Mouse (Mus musculus): ENCODE measurements around the gene Pomt1. TPM values are rescaled to one million over a fixed set of nuclear protein-coding genes. Genes with fewer than 3 reads are reported as not detected.

Gene Pomt1
- total RNA-seq, 1 experiment, result 36.5 TPM

DNA sequence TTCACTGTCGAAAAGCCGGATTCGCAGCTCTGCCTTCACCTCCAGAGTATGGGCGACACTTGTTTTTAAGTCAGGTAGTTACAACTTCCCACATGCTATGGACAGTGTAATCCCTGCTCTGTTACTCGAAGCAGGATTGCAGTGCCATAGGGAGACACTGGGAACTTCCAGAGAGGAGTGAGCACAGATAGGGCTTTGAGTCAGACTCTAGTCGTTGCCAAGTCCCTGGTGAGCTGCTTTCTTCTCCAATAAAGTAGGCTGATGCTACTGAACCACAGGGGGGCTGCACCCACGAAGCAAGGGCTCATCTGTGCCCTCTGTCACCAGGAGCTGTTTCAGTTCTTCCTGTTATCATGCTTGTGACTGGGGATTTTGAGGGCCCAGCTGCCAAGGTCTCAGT, 14.8 kb upstream of the Pomt1 start:
- Histone ChIP-seq H3K9me3 (ENCODE audit: control insufficient read depth, insufficient read depth, low read depth, low read length) (no peaks in the 10 kb centered on the region), H3K9ac (ENCODE audit: insufficient read depth, low read depth, low read length, poor library complexity, severe bottlenecking) (no peak overlapping the region), H3K27ac (ENCODE audit: insufficient read depth, low read depth, low read length, poor library complexity, severe bottlenecking) (no peak overlapping the region), H3K4me3 (ENCODE audit: insufficient read depth in 1 of 2, low read depth in 1 of 2, low read length in 2 of 2, poor library complexity in 1 of 2, severe bottlenecking in 1 of 2) (no peak overlapping the region), H3K36me3 (ENCODE audit: control insufficient read depth, insufficient read depth, low read length, poor library complexity, severe bottlenecking) (peaks cover 94% of the 10 kb centered on the region), H3K4me1 (ENCODE audit: control insufficient read depth in 2 of 2, insufficient read depth in 2 of 2, low read length in 2 of 2, poor library complexity in 1 of 2) (no peaks in the 10 kb centered on the region; a peak in 1 of 4 replicates)
- TF ChIP-seq CHD2 (IDR thresholded peaks at IDR 0.05; ENCODE audit: low read depth, low read length), result no peak
- no peak for TF ChIP-seq MAFK (IDR thresholded peaks at IDR 0.05; ENCODE audit: insufficient read depth, low read depth, low read length)
- no peak for TF ChIP-seq ZNF384 (IDR thresholded peaks at IDR 0.05; ENCODE audit: low read depth, low read length)
- TF ChIP-seq HCFC1 (IDR thresholded peaks at IDR 0.05; ENCODE audit: borderline replicate concordance, insufficient read depth, low read length), result no peak
- no peak for DNase-seq (ENCODE audit: low read depth, low spot score)
- in situ Hi-C loops (cut with MboI; ENCODE audit: low sequenced_read_pairs in 2 of 2, unreplicated experiment in 2 of 2), result no loop called here

GRCm38 (mm10) chr2:32222057-32222456, 14.3 kb upstream of the Pomt1 start:
- Histone ChIP-seq H3K9ac (ENCODE audit: insufficient read depth, low read depth, low read length, poor library complexity, severe bottlenecking) (no peak overlapping the region), H3K27ac (ENCODE audit: insufficient read depth, low read depth, low read length, poor library complexity, severe bottlenecking) (no peak overlapping the region), H3K9me3 (ENCODE audit: control insufficient read depth, insufficient read depth, low read depth, low read length) (no peaks in the 10 kb centered on the region), H3K36me3 (ENCODE audit: control insufficient read depth, insufficient read depth, low read length, poor library complexity, severe bottlenecking) (peaks cover 94% of the 10 kb centered on the region), H3K4me3 (ENCODE audit: insufficient read depth in 1 of 2, low read depth in 1 of 2, low read length in 2 of 2, poor library complexity in 1 of 2, severe bottlenecking in 1 of 2) (no peak overlapping the region), H3K4me1 (ENCODE audit: control insufficient read depth in 2 of 2, insufficient read depth in 2 of 2, low read length in 2 of 2, poor library complexity in 1 of 2) (no peaks in the 10 kb centered on the region; a peak in 1 of 4 replicates)
- in situ Hi-C loops (cut with MboI; ENCODE audit: low sequenced_read_pairs in 2 of 2, unreplicated experiment in 2 of 2), result no loop called here
- TF ChIP-seq MAFK (IDR thresholded peaks at IDR 0.05; ENCODE audit: insufficient read depth, low read depth, low read length) (no peak), ZNF384 (IDR thresholded peaks at IDR 0.05; ENCODE audit: low read depth, low read length) (no peak), CHD2 (IDR thresholded peaks at IDR 0.05; ENCODE audit: low read depth, low read length) (no peak), HCFC1 (IDR thresholded peaks at IDR 0.05; ENCODE audit: borderline replicate concordance, insufficient read depth, low read length) (no peak), ZC3H11A (IDR thresholded peaks at IDR 0.05; ENCODE audit: borderline replicate concordance, low read depth, low read length) (no peak)
- DNase-seq (ENCODE audit: low read depth, low spot score), result no peak

GRCm38 (mm10) chr2:32235433-32235832, 957 bp upstream of the Pomt1 start:
- H3K9me3 ChIP-seq (ENCODE audit: control insufficient read depth, insufficient read depth, low read depth, low read length), result no peaks in the 10 kb centered on the region
- TF ChIP-seq HCFC1 (IDR thresholded peaks at IDR 0.05; ENCODE audit: borderline replicate concordance, insufficient read depth, low read length) (no peak), ZNF384 (IDR thresholded peaks at IDR 0.05; ENCODE audit: low read depth, low read length) (no peak), CHD2 (IDR thresholded peaks at IDR 0.05; ENCODE audit: low read depth, low read length) (no peak), MAFK (IDR thresholded peaks at IDR 0.05; ENCODE audit: insufficient read depth, low read depth, low read length) (no peak), ZC3H11A (IDR thresholded peaks at IDR 0.05; ENCODE audit: borderline replicate concordance, low read depth, low read length) (no peak)
- peak overlapping the region; percentile 72 to 89 for H3K4me3 ChIP-seq (ENCODE audit: insufficient read depth in 1 of 2, low read depth in 1 of 2, low read length in 2 of 2, poor library complexity in 1 of 2, severe bottlenecking in 1 of 2)
- H3K9ac ChIP-seq (ENCODE audit: insufficient read depth, low read depth, low read length, poor library complexity, severe bottlenecking), result peak overlapping the region; percentile 82; the same call in 1 of the 2 replicates
- H3K4me1 ChIP-seq (ENCODE audit: control insufficient read depth in 2 of 2, insufficient read depth in 2 of 2, low read length in 2 of 2, poor library complexity in 1 of 2), result peaks cover 0 to 2% of the 10 kb centered on the region in 2 experiments; a peak in 1 of 4 replicates
- in situ Hi-C loops (cut with MboI; ENCODE audit: low sequenced_read_pairs in 2 of 2, unreplicated experiment in 2 of 2), result no loop called here
- H3K36me3 ChIP-seq (ENCODE audit: control insufficient read depth, insufficient read depth, low read length, poor library complexity, severe bottlenecking), result peaks cover 29% of the 10 kb centered on the region
- H3K27ac ChIP-seq (ENCODE audit: insufficient read depth, low read depth, low read length, poor library complexity, severe bottlenecking), result no peak overlapping the region
- no peak for DNase-seq (ENCODE audit: low read depth, low spot score)

DNA sequence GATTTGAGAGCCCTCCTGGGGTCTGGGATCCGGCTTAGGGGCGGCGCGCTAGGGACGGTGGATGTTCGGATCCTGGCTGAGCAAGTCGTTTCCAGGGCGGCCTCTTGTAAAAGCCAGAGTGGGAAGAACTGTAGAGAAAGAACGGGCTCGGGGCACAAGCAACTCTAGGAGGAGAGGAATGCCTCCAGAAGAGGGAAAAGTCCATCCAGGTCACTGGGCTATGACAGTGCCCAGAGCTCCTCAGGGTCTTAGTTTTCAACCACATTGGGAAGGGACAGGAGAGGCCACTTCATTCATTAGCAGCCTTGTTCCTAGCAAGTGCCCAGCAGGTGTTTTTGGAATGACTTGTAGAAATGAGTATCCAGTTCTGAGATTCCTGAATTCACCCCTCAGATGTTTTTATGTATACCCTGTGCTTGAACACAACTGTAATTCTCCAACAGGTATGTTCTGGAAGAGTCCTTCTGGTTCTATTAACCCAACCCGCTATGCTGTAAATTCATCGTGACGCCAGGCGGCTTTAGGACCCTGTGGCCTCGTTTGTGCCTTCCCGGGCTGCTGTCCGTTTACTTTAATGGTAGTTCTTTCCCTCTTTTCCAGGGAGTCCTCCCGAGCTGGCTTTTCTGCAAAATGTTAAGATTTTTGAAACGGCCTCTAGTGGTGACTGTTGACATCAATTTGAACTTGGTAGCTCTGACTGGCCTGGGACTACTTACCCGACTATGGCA, 534 bp downstream of the Pomt1 start:
- peak; percentile 51 for DNase-seq (ENCODE audit: low read depth, low spot score)
- peak overlapping the region; percentile 31; the same call in 1 of the 2 replicates for H3K27ac ChIP-seq (ENCODE audit: insufficient read depth, low read depth, low read length, poor library complexity, severe bottlenecking)
- H3K4me1 ChIP-seq (ENCODE audit: control insufficient read depth in 2 of 2, insufficient read depth in 2 of 2, low read length in 2 of 2, poor library complexity in 1 of 2), result peaks cover 0 to 6% of the 10 kb centered on the region in 2 experiments; a peak in 2 of 4 replicates
- TF ChIP-seq ZNF384 (IDR thresholded peaks at IDR 0.05; ENCODE audit: low read depth, low read length), result no peak
- no peak for TF ChIP-seq CHD2 (IDR thresholded peaks at IDR 0.05; ENCODE audit: low read depth, low read length)
- no peak for TF ChIP-seq ZC3H11A (IDR thresholded peaks at IDR 0.05; ENCODE audit: borderline replicate concordance, low read depth, low read length)
- TF ChIP-seq MAFK (IDR thresholded peaks at IDR 0.05; ENCODE audit: insufficient read depth, low read depth, low read length), result no peak
- TF ChIP-seq HCFC1 (IDR thresholded peaks at IDR 0.05; ENCODE audit: borderline replicate concordance, insufficient read depth, low read length), result no peak
- in situ Hi-C loops (cut with MboI; ENCODE audit: low sequenced_read_pairs in 2 of 2, unreplicated experiment in 2 of 2), result no loop called here
- peak overlapping the region; percentile 77 to 89 for H3K4me3 ChIP-seq (ENCODE audit: insufficient read depth in 1 of 2, low read depth in 1 of 2, low read length in 2 of 2, poor library complexity in 1 of 2, severe bottlenecking in 1 of 2)
- peak overlapping the region; percentile 87 for H3K9ac ChIP-seq (ENCODE audit: insufficient read depth, low read depth, low read length, poor library complexity, severe bottlenecking)
- no peaks in the 10 kb centered on the region for H3K9me3 ChIP-seq (ENCODE audit: control insufficient read depth, insufficient read depth, low read depth, low read length)
- H3K36me3 ChIP-seq (ENCODE audit: control insufficient read depth, insufficient read depth, low read length, poor library complexity, severe bottlenecking), result peaks cover 22% of the 10 kb centered on the region; the same call in 1 of the 2 replicates
